ENCODE assay signal across 19 mouse cellular contexts in genomic region chr7:31125116-31125515, GRCm38 (mm10). TPM values are rescaled to one million over a fixed set of nuclear protein-coding genes. Genes with fewer than 3 reads are reported as not detected.
DNase-seq lines count a peak whose midpoint lies in the region; ATAC-seq lines count a peak whose summit lies in the region.
"Had no signal": no experiment of that assay in that cellular context is flagged by ENCODE, and none has a peak within 500 bp of the region (broad histone marks: within the 10 kb centered on the region; RNA-seq: fewer than 3 reads in every experiment).

No protein-coding gene starts in this region.

- no peak for ATAC-seq in embryonic facial prominence, embryonic 14.5 days (ENCODE audit: low read depth)
- ATAC-seq in megakaryocyte, adult 5-6 weeks (ENCODE audit: poor library complexity, severe bottlenecking) = 0 out of 2 replicates have a peak, but pooled peaks have one; percentile 24
- ATAC-seq: forebrain, embryonic 15.5 days had no signal

- no peaks in the 10 kb centered on the region for H3K27me3 ChIP-seq in embryonic facial prominence, embryonic 14.5 days (replicated peaks; ENCODE audit: control insufficient read depth, insufficient read depth, low read length)
- H3K27me3 ChIP-seq in embryonic facial prominence, embryonic 10.5 days (replicated peaks; ENCODE audit: low read depth, poor library complexity, severe bottlenecking) = peaks cover 59% of the 10 kb centered on the region
- H3K27me3 ChIP-seq: CH12.LX had no signal

- H3K4me1 ChIP-seq in embryonic facial prominence, embryonic 14.5 days (ENCODE audit: control insufficient read depth, insufficient read depth, low read length) = no peaks in the 10 kb centered on the region
- peaks cover 17% of the 10 kb centered on the region for H3K4me1 ChIP-seq in embryonic facial prominence, embryonic 10.5 days
- no peaks in the 10 kb centered on the region for H3K4me1 ChIP-seq in brown adipose tissue, adult 24 weeks (ENCODE audit: control insufficient read depth, insufficient read depth, insufficient read length, low read length)

- H3K36me3 ChIP-seq in embryonic facial prominence, embryonic 14.5 days (ENCODE audit: control insufficient read depth, insufficient read depth, low read length) = peaks cover 21% of the 10 kb centered on the region
- H3K36me3 ChIP-seq in embryonic facial prominence, embryonic 10.5 days (replicated peaks) = peaks cover 22% of the 10 kb centered on the region

- no peak overlapping the region for H3K4me3 ChIP-seq in embryonic facial prominence, embryonic 14.5 days (ENCODE audit: low read depth, low read length)
- H3K4me3 ChIP-seq in embryonic facial prominence, embryonic 10.5 days = no peak overlapping the region
- 0 out of 2 replicates have a peak overlapping the region, but pooled peaks have one; percentile 59 for H3K4me3 ChIP-seq in brown adipose tissue, adult 24 weeks (ENCODE audit: insufficient read depth, low read depth, low read length)
- H3K4me3 ChIP-seq: erythroblast, embryonic 14.5 days; limb, embryonic 15.5 days; neural tube, embryonic 12.5 days had no signal

- WGBS in embryonic facial prominence, embryonic 14.5 days = 70% methylated on average over 13 of the region's 13 CpGs
- WGBS in embryonic facial prominence, embryonic 10.5 days = 84% methylated on average over 13 of the region's 13 CpGs

- peak overlapping the region; percentile 2; the same call in 1 of the 2 replicates for H3K4me2 ChIP-seq in embryonic facial prominence, embryonic 14.5 days (ENCODE audit: low read depth, low read length)
- H3K4me2 ChIP-seq: limb, embryonic 15.5 days had no signal

- no peak overlapping the region for H3K9ac ChIP-seq in embryonic facial prominence, embryonic 14.5 days (ENCODE audit: low read depth, low read length)
- H3K9ac ChIP-seq: forebrain, embryonic 15.5 days; heart, embryonic 15.5 days; limb, embryonic 15.5 days; neural tube, embryonic 12.5 days had no signal

- H3K9me3 ChIP-seq in embryonic facial prominence, embryonic 14.5 days (ENCODE audit: control insufficient read depth, low read length) = no peaks in the 10 kb centered on the region
- 0 out of 2 replicates have a peak, but pooled peaks cover 2% of the 10 kb centered on the region for H3K9me3 ChIP-seq in embryonic facial prominence, embryonic 10.5 days
- H3K9me3 ChIP-seq: forebrain, embryonic 15.5 days; heart, embryonic 15.5 days; limb, embryonic 15.5 days; neural tube, embryonic 12.5 days had no signal

- DNase-seq in embryonic facial prominence, embryonic 14.5 days (ENCODE audit: low spot score) = no peak
- no peak for DNase-seq in embryonic facial prominence, embryonic 10.5 days (ENCODE audit: low spot score)
- DNase-seq in cerebellum, postnatal 10 days = peak; percentile 50 to 61
- DNase-seq in retina, embryonic 14.5 days (ENCODE audit: low spot score) = no peak
- no peak for DNase-seq in adrenal gland, postnatal 36 days
- DNase-seq in kidney, postnatal 36 days = no peak
- DNase-seq: adrenal gland, adult 2 months; heart, adult 18-20 months; lung, postnatal 10 days; thymus, postnatal 25 days had no signal

- no peak overlapping the region for H3K27ac ChIP-seq in embryonic facial prominence, embryonic 14.5 days (replicated peaks; ENCODE audit: low read depth, low read length)
- H3K27ac ChIP-seq in embryonic facial prominence, embryonic 10.5 days (replicated peaks) = no peak overlapping the region
- H3K27ac ChIP-seq in brown adipose tissue, adult 24 weeks (replicated peaks; ENCODE audit: low read depth, low read length) = no peak overlapping the region
- H3K27ac ChIP-seq: forebrain, embryonic 15.5 days; heart, embryonic 15.5 days; kidney, postnatal 0 days; limb, embryonic 15.5 days; neural tube, embryonic 12.5 days had no signal

RNA-seq across cellular contexts. Expression of gene Scn1b, which starts 1.7 kb away (rescaled TPM):
- 8.5 and 9.4 TPM in 2 replicates for polyA plus RNA-seq in embryonic facial prominence, embryonic 14.5 days (2014; fragmentation: Nextera tagmentation; extraction: Ambion mirVana)
- polyA plus RNA-seq in embryonic facial prominence, embryonic 10.5 days (2016; fragmentation: Nextera tagmentation; extraction: Ambion mirVana) = 1.2 and 1.3 TPM in 2 replicates
- polyA plus RNA-seq in brown adipose tissue, adult 24 weeks (2012; ENCODE audit: insufficient read depth, insufficient read length, missing spikeins) = 25.9 and 30.4 TPM in 2 replicates
- 0.52 TPM in 1 of 2 replicates, not detected in the other for total RNA-seq in megakaryocyte, adult 5-6 weeks (2015)
- 0.28 and 0.59 TPM in 2 replicates for total RNA-seq in megakaryocyte, adult 5-6 weeks (2017)
- total RNA-seq in adrenal gland, postnatal 36 days (2021) = 10 to 100 TPM; 16.5 to 16.7 TPM

RNA-seq across cellular contexts. Expression of gene Hpn, which starts 10.0 kb away (rescaled TPM):
- polyA plus RNA-seq in embryonic facial prominence, embryonic 14.5 days (2014; fragmentation: Nextera tagmentation; extraction: Ambion mirVana) = 4.4 and 4.9 TPM in 2 replicates
- 4.0 and 4.3 TPM in 2 replicates for polyA plus RNA-seq in embryonic facial prominence, embryonic 10.5 days (2016; fragmentation: Nextera tagmentation; extraction: Ambion mirVana)
- polyA plus RNA-seq in brown adipose tissue, adult 24 weeks (2012; ENCODE audit: insufficient read depth, insufficient read length, missing spikeins) = not detected in 2 replicates
- 1.5 and 2.1 TPM in 2 replicates for total RNA-seq in megakaryocyte, adult 5-6 weeks (2015)
- total RNA-seq in megakaryocyte, adult 5-6 weeks (2017) = 0.33 and 1.7 TPM in 2 replicates
- total RNA-seq in adrenal gland, postnatal 36 days (2021) = under 1 TPM; 0.66 to 0.93 TPM

RNA-seq across cellular contexts. Expression of gene Gramd1a, which starts 30.6 kb away (rescaled TPM):
- polyA plus RNA-seq in embryonic facial prominence, embryonic 14.5 days (2014; fragmentation: Nextera tagmentation; extraction: Ambion mirVana) = 65.4 and 65.7 TPM in 2 replicates
- 96.1 and 102 TPM in 2 replicates for polyA plus RNA-seq in embryonic facial prominence, embryonic 10.5 days (2016; fragmentation: Nextera tagmentation; extraction: Ambion mirVana)
- 24.7 and 34.9 TPM in 2 replicates for polyA plus RNA-seq in brown adipose tissue, adult 24 weeks (2012; ENCODE audit: insufficient read depth, insufficient read length, missing spikeins)
- total RNA-seq in megakaryocyte, adult 5-6 weeks (2015) = 74.2 and 76.0 TPM in 2 replicates
- total RNA-seq in megakaryocyte, adult 5-6 weeks (2017) = 34.1 and 35.3 TPM in 2 replicates
- total RNA-seq in adrenal gland, postnatal 36 days (2021) = 10 to 100 TPM; 36.7 to 59.1 TPM

RNA-seq across cellular contexts. Expression of gene Fxyd3, which starts 48.6 kb away (rescaled TPM):
- polyA plus RNA-seq in embryonic facial prominence, embryonic 14.5 days (2014; fragmentation: Nextera tagmentation; extraction: Ambion mirVana) = 48.8 and 71.7 TPM in 2 replicates
- 7.5 and 8.8 TPM in 2 replicates for polyA plus RNA-seq in embryonic facial prominence, embryonic 10.5 days (2016; fragmentation: Nextera tagmentation; extraction: Ambion mirVana)
- polyA plus RNA-seq in brown adipose tissue, adult 24 weeks (2012; ENCODE audit: insufficient read depth, insufficient read length, missing spikeins) = not detected in 2 replicates
- total RNA-seq in megakaryocyte, adult 5-6 weeks (2015) = not detected in 2 replicates
- total RNA-seq in megakaryocyte, adult 5-6 weeks (2017) = not detected in 2 replicates
- total RNA-seq in adrenal gland, postnatal 36 days (2021) = 1 to 10 TPM; 1.5 to 2.3 TPM
- total RNA-seq: CH12.LX had no signal
- polyA plus RNA-seq: erythroblast, embryonic 14.5 days; forebrain, embryonic 15.5 days had no signal

Comparison
In these comparisons a context has a peak if more than half of its experiments do, and no peak if none do; other contexts are left out.
1. DNase-seq: peak in cerebellum, postnatal 10 days (2 of 2); none in embryonic facial prominence, embryonic 14.5 days (single experiment), embryonic facial prominence, embryonic 10.5 days (single experiment), retina, embryonic 14.5 days (single experiment), adrenal gland, postnatal 36 days (0 of 2) and kidney, postnatal 36 days (0 of 2).